Mouse (Mus musculus) olfactory bulb, adult 2 months (tissue): ENCODE data around the gene Apob. TPM values are rescaled to one million over a fixed set of nuclear protein-coding genes. Genes with fewer than 3 reads are reported as not detected.
A peak's percentile ranks its signal among the peaks of the same experiment; 100 is the strongest.

Source experiments
- H3K27ac ChIP-seq: fragments of 200-500 bp; 2 replicates; pipeline ENCODE4 v1.5.1; 2012; ENCODE audit warnings: low read depth, low read length; ENCODE audit not compliant: insufficient read depth
- H3K4me1 ChIP-seq: fragments of 200-500 bp; 2 replicates; pipeline ENCODE4 v1.6.1; 2012; ENCODE audit warnings: low read length; ENCODE audit not compliant: control insufficient read depth, insufficient read depth
- H3K4me3 ChIP-seq: fragments of 200-500 bp; 2 replicates; pipeline ENCODE4 v1.5.1; 2012; ENCODE audit warnings: mild to moderate bottlenecking, low read depth, low read length, moderate library complexity; ENCODE audit not compliant: insufficient read depth
- CTCF ChIP-seq: fragments of 200-500 bp; IDR thresholded peaks from 2 replicates; pipeline ENCODE4 v1.5.1; 2012; ENCODE audit warnings: low read depth, mild to moderate bottlenecking, low read length, moderate library complexity; ENCODE audit not compliant: insufficient read depth
- POLR2A ChIP-seq: fragments of 200-500 bp; IDR thresholded peaks from 2 replicates; pipeline ENCODE4 v1.6.1; 2012; ENCODE audit warnings: mild to moderate bottlenecking, low read depth, low read length, moderate library complexity; ENCODE audit not compliant: insufficient read depth
- whole genome bisulfite sequencing: fragments of 180-500 bp; shearing (Covaris S2); methylation state at CpG from one replicate; pipeline ENCODE4 v1.1.7; 2018; 5-methylcytosine and 5-hydroxymethylcytosine counted together
- polyA plus RNA-seq: library from polyadenylated mRNA; stranded (reverse); fragments of >200 nt; gene quantifications from 2 replicates; pipeline ENCODE4 v1.2.4, GENCODE M21; 2012; ENCODE audit warnings: low replicate concordance; ENCODE audit not compliant: missing spikeins, insufficient read depth, insufficient read length

Gene Apob
- polyA plus RNA-seq, 1 experiment = not detected

GRCm38 (mm10) chr12:8031595-8032358, 54.3 kb downstream of the Apob start:
- WGBS = 26% methylated on average over 14 of the region's 14 CpGs
- Histone ChIP-seq H3K27ac (no peak overlapping the region), H3K4me3 (no peak overlapping the region), H3K4me1 (no peaks in the 10 kb centered on the region; the same call in 1 of the 2 replicates)
- TF ChIP-seq CTCF (no peak), POLR2A (no peak)

- TF ChIP-seq POLR2A = no peak
- TF ChIP-seq CTCF = no peak
- Histone ChIP-seq H3K27ac (no peak overlapping the region), H3K4me1 (no peaks in the 10 kb centered on the region; the same call in 1 of the 2 replicates), H3K4me3 (no peak overlapping the region)
- WGBS = 34% methylated on average over 4 of the region's 4 CpGs
These were observed 54.9 kb downstream of the Apob start for GRCm38 (mm10) chr12:8032359-8032755.

- no peak for TF ChIP-seq CTCF
- no peak for TF ChIP-seq POLR2A
- Histone ChIP-seq H3K4me1 (no peaks in the 10 kb centered on the region), H3K4me3 (no peak overlapping the region), H3K27ac (no peak overlapping the region)
- 86% methylated on average over 3 of the region's 3 CpGs for WGBS
These were observed 60.8 kb downstream of the Apob start for GRCm38 (mm10) chr12:8038081-8038730.

- H3K4me3 ChIP-seq = no peak overlapping the region
- H3K4me1 ChIP-seq = no peaks in the 10 kb centered on the region
- no peak overlapping the region for H3K27ac ChIP-seq
- no peak for TF ChIP-seq CTCF
- TF ChIP-seq POLR2A = no peak
- 64% methylated on average over 7 of the region's 7 CpGs for WGBS
These were observed 65.4 kb downstream of the Apob start for GRCm38 (mm10) chr12:8042626-8043394.

GRCm38 (mm10) chr12:8047046-8047445, 69.6 kb downstream of the Apob start:
- WGBS = 98% methylated on average over 2 of the region's 2 CpGs
- Histone ChIP-seq H3K27ac (no peak overlapping the region), H3K4me1 (no peaks in the 10 kb centered on the region), H3K4me3 (no peak overlapping the region)
- TF ChIP-seq POLR2A (no peak), CTCF (no peak)

GRCm38 (mm10) chr12:8047789-8048309, 70.4 kb downstream of the Apob start:
- H3K4me3 ChIP-seq = no peak overlapping the region
- H3K4me1 ChIP-seq = no peaks in the 10 kb centered on the region
- WGBS = 54% methylated on average over 1 of the region's 1 CpGs
- no peak overlapping the region for H3K27ac ChIP-seq
- TF ChIP-seq POLR2A = no peak
- TF ChIP-seq CTCF = no peak

- 78% methylated on average over 8 of the region's 8 CpGs for WGBS
- TF ChIP-seq CTCF = no peak
- no peak for TF ChIP-seq POLR2A
- Histone ChIP-seq H3K4me3 (no peak overlapping the region), H3K27ac (no peak overlapping the region), H3K4me1 (no peaks in the 10 kb centered on the region)
These were observed 78.7 kb downstream of the Apob start for GRCm38 (mm10) chr12:8056001-8056640.

- H3K27ac ChIP-seq = no peak overlapping the region
- 17% methylated on average over 3 of the region's 3 CpGs for WGBS
- H3K4me3 ChIP-seq = no peak overlapping the region
- H3K4me1 ChIP-seq = no peaks in the 10 kb centered on the region
- TF ChIP-seq POLR2A = no peak
- TF ChIP-seq CTCF = peak; percentile 76
These were observed 82.1 kb downstream of the Apob start for GRCm38 (mm10) chr12:8059576-8059975.
